Mouse (Mus musculus) G1E (cell line): ENCODE measurements at regions not wholly inside any gene's neighbourhood (a gene's known extent, or its start where the extent isn't known, plus 50 kb on each side); places are given as distances from the start of the nearest gene placed in this dataset.

Source experiments
- ATAC-seq: 2 replicates; pipeline ENCODE4 v1.8.0; 2016; ENCODE audit warnings: mild to moderate bottlenecking; ENCODE audit not compliant: insufficient number of reproducible peaks, poor library complexity, low FRiP score, severe bottlenecking; ENCODE audit errors: extremely low read depth
- DNase-seq: peaks from one replicate; pipeline ENCODE4 v3.0.0; 2012; ENCODE audit warnings: low spot score
- H3K27me3 ChIP-seq: 2 replicates; pipeline ENCODE4 v1.6.1; 2012; ENCODE audit warnings: mild to moderate bottlenecking, low read length, inconsistent platforms; ENCODE audit not compliant: insufficient read depth
- H3K36me3 ChIP-seq: replicated peaks from 2 replicates; pipeline ENCODE3; 2012; ENCODE audit warnings: mild to moderate bottlenecking, inconsistent platforms
- H3K4me1 ChIP-seq: 2 replicates; pipeline ENCODE4 v1.6.1; 2012; ENCODE audit warnings: low read depth, low read length, inconsistent platforms, mixed read lengths; ENCODE audit not compliant: insufficient read depth
- H3K4me3 ChIP-seq: 2 replicates; pipeline ENCODE4 v1.5.1; 2012; ENCODE audit warnings: low read depth, mild to moderate bottlenecking, inconsistent platforms, low read length, moderate library complexity, mixed read lengths
- H3K9me3 ChIP-seq: replicated peaks from 2 replicates; pipeline ENCODE4 v1.6.1; 2012; ENCODE audit warnings: inconsistent platforms
- CTCF ChIP-seq: IDR thresholded peaks from 2 replicates; pipeline ENCODE4 v1.5.1; 2012; ENCODE audit warnings: low read depth, low read length, inconsistent platforms, mixed read lengths
- GATA1 ChIP-seq: IDR thresholded peaks from 2 replicates; pipeline ENCODE4 v1.6.1; 2012; ENCODE audit warnings: borderline replicate concordance, low read length, inconsistent platforms, mixed read lengths
- GATA2 ChIP-seq: IDR thresholded peaks from 2 replicates; pipeline ENCODE4 v1.6.1; 2012; ENCODE audit warnings: low read depth, low read length, inconsistent platforms, borderline replicate concordance
- POLR2AphosphoS5 ChIP-seq: IDR thresholded peaks from 2 replicates; pipeline ENCODE4 v1.6.1; 2012; ENCODE audit warnings: low read depth, low read length, inconsistent platforms; ENCODE audit not compliant: insufficient replicate concordance
- TAL1 ChIP-seq: conservative IDR thresholded peaks from 2 replicates; pipeline ENCODE4 v1.6.1; 2012; ENCODE audit warnings: low read depth, low read length, inconsistent platforms, mixed read lengths

- no peak overlapping the region for H3K4me3 ChIP-seq
- no peak for TF ChIP-seq GATA1
- TF ChIP-seq GATA2, result no peak
- TF ChIP-seq TAL1, result no peak
- TF ChIP-seq POLR2AphosphoS5, result no peak
- TF ChIP-seq CTCF, result no peak
- no peak for ATAC-seq
- peaks cover 3% of the 10 kb centered on the region; the same call in 1 of the 2 replicates for H3K4me1 ChIP-seq
- no peak for DNase-seq
- peaks cover 15% of the 10 kb centered on the region; the same call in 1 of the 2 replicates for H3K27me3 ChIP-seq
- no peaks in the 10 kb centered on the region for H3K9me3 ChIP-seq
- no peaks in the 10 kb centered on the region for H3K36me3 ChIP-seq
Observed at GRCm38 (mm10) chr16:49532071-49532686, 166.9 kb upstream of the Ift57 start.

GRCm38 (mm10) chr16:49533498-49533998 is 165.5 kb upstream of the Ift57 start:
- no peak for DNase-seq
- Histone ChIP-seq H3K4me3 (no peak overlapping the region), H3K27me3 (peaks cover 16% of the 10 kb centered on the region; the same call in 1 of the 2 replicates), H3K4me1 (peaks cover 3% of the 10 kb centered on the region; the same call in 1 of the 2 replicates), H3K9me3 (no peaks in the 10 kb centered on the region), H3K36me3 (no peaks in the 10 kb centered on the region)
- no peak for ATAC-seq
- TF ChIP-seq CTCF, result no peak
- no peak for TF ChIP-seq POLR2AphosphoS5
- TF ChIP-seq GATA1, result no peak
- no peak for TF ChIP-seq TAL1
- TF ChIP-seq GATA2, result no peak

GRCm38 (mm10) chr16:49550231-49550630 is 148.8 kb upstream of the Ift57 start:
- ATAC-seq (no peak), DNase-seq (no peak)
- Histone ChIP-seq H3K9me3 (no peaks in the 10 kb centered on the region), H3K27me3 (peaks cover 3% of the 10 kb centered on the region; the same call in 1 of the 2 replicates), H3K4me1 (no peaks in the 10 kb centered on the region), H3K36me3 (no peaks in the 10 kb centered on the region), H3K4me3 (no peak overlapping the region)
- TF ChIP-seq CTCF, result no peak
- no peak for TF ChIP-seq POLR2AphosphoS5
- no peak for TF ChIP-seq GATA1

- no peaks in the 10 kb centered on the region for H3K4me1 ChIP-seq
- H3K27me3 ChIP-seq, result peaks cover 9% of the 10 kb centered on the region; the same call in 1 of the 2 replicates
- TF ChIP-seq GATA2, result no peak
- TF ChIP-seq CTCF, result no peak
- TF ChIP-seq TAL1, result no peak
- TF ChIP-seq GATA1, result no peak
- TF ChIP-seq POLR2AphosphoS5, result no peak
- no peak for ATAC-seq
- no peaks in the 10 kb centered on the region for H3K36me3 ChIP-seq
- DNase-seq, result no peak
- no peak overlapping the region for H3K4me3 ChIP-seq
- no peaks in the 10 kb centered on the region for H3K9me3 ChIP-seq
Observed at GRCm38 (mm10) chr16:49570031-49570430, 129.0 kb upstream of the Ift57 start.

- Histone ChIP-seq H3K4me3 (no peak overlapping the region), H3K4me1 (no peaks in the 10 kb centered on the region), H3K27me3 (peaks cover 23% of the 10 kb centered on the region), H3K36me3 (no peaks in the 10 kb centered on the region), H3K9me3 (no peaks in the 10 kb centered on the region)
- ATAC-seq, result no peak
- no peak for DNase-seq
- no peak for TF ChIP-seq GATA2
- no peak for TF ChIP-seq POLR2AphosphoS5
- TF ChIP-seq CTCF, result no peak
- no peak for TF ChIP-seq GATA1
- no peak for TF ChIP-seq TAL1
Observed at GRCm38 (mm10) chr16:49572485-49573170, 126.4 kb upstream of the Ift57 start.

- Histone ChIP-seq H3K4me1 (no peaks in the 10 kb centered on the region), H3K36me3 (no peaks in the 10 kb centered on the region), H3K9me3 (no peaks in the 10 kb centered on the region), H3K27me3 (peaks cover 23% of the 10 kb centered on the region), H3K4me3 (no peak overlapping the region)
- DNase-seq, result no peak
- no peak for TF ChIP-seq CTCF
- no peak for TF ChIP-seq POLR2AphosphoS5
- no peak for TF ChIP-seq TAL1
- no peak for TF ChIP-seq GATA2
- TF ChIP-seq GATA1, result no peak
- no peak for ATAC-seq
Observed at GRCm38 (mm10) chr16:49573171-49573517, 125.9 kb upstream of the Ift57 start.
